In the genomic region with DNA sequence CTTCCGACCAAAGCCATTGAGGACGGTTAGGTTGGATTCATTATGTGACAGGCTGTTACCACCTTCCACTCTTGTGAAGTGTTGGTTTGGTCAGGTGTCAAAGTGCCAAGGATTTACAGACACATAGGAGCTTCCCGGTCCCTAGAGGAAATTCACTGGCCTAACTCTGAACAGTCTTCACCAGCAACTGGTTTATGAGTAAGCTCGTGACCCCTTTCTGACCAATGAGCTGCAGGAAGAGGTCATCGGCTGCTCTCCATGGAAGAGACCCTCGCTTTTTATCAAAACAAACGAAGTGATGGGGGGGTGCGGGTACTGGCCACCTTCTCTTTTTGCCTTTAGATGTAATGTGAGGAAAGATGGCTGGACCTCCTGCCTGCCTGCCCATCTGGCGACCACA, we compare ENCODE assay signal across 20 mouse cellular contexts. TPM values are rescaled to one million over a fixed set of nuclear protein-coding genes. Genes with fewer than 3 reads are reported as not detected.
DNase-seq lines count a peak whose midpoint lies in the region; ATAC-seq lines count a peak whose summit lies in the region.
"Had no signal": no experiment of that assay in that cellular context is flagged by ENCODE, and none has a peak within 500 bp of the region (broad histone marks: within the 10 kb centered on the region; RNA-seq: fewer than 3 reads in every experiment).

No protein-coding gene starts in this region.

- no peak overlapping the region for H3K9ac ChIP-seq in midbrain, embryonic 11.5 days (ENCODE audit: low read length)
- no peak overlapping the region for H3K9ac ChIP-seq in midbrain, embryonic 13.5 days (replicated peaks)
- H3K9ac ChIP-seq in limb, embryonic 13.5 days = no peak overlapping the region
- H3K9ac ChIP-seq: forebrain, embryonic 13.5 days; forebrain, postnatal 0 days; heart, embryonic 13.5 days; hindbrain, embryonic 13.5 days had no signal

- no peak overlapping the region for H3K4me2 ChIP-seq in midbrain, embryonic 11.5 days
- no peak overlapping the region for H3K4me2 ChIP-seq in midbrain, embryonic 13.5 days (replicated peaks)
- no peak overlapping the region for H3K4me2 ChIP-seq in limb, embryonic 13.5 days (replicated peaks)
- H3K4me2 ChIP-seq: heart, embryonic 13.5 days; hindbrain, embryonic 13.5 days had no signal

- H3K4me1 ChIP-seq in midbrain, embryonic 11.5 days (ENCODE audit: control insufficient read depth, insufficient read depth, low read length) = no peaks in the 10 kb centered on the region
- H3K4me1 ChIP-seq in midbrain, embryonic 13.5 days (replicated peaks) = 0 out of 2 replicates have a peak, but pooled peaks cover 3% of the 10 kb centered on the region
- peaks cover 35% of the 10 kb centered on the region for H3K4me1 ChIP-seq in limb, embryonic 13.5 days

- H3K36me3 ChIP-seq in midbrain, embryonic 11.5 days (ENCODE audit: control insufficient read depth, insufficient read depth, low read length) = no peaks in the 10 kb centered on the region
- no peaks in the 10 kb centered on the region for H3K36me3 ChIP-seq in midbrain, embryonic 13.5 days
- no peaks in the 10 kb centered on the region for H3K36me3 ChIP-seq in limb, embryonic 13.5 days
- H3K36me3 ChIP-seq: heart, embryonic 13.5 days; hindbrain, embryonic 13.5 days had no signal

- intact Hi-C loops in left cerebral cortex, postnatal 10 days (cut with DNase I) = no loop called here

- 77% methylated on average over 9 of the region's 9 CpGs for WGBS in midbrain, embryonic 11.5 days
- WGBS in midbrain, embryonic 13.5 days = 89% methylated on average over 9 of the region's 9 CpGs
- 56% methylated on average over 9 of the region's 9 CpGs for WGBS in limb, embryonic 13.5 days

- no peak for ATAC-seq in midbrain, embryonic 11.5 days (ENCODE audit: low FRiP score)
- no peak for ATAC-seq in midbrain, embryonic 13.5 days
- ATAC-seq in limb, embryonic 13.5 days (ENCODE audit: low FRiP score, low read depth) = 0 out of 2 replicates have a peak, but pooled peaks have one; percentile 16
- ATAC-seq: activated CD4-positive, CD25-positive, alpha-beta regulatory T cell, adult 4 months; forebrain, postnatal 0 days; Patski had no signal

- no peak overlapping the region for H3K4me3 ChIP-seq in midbrain, embryonic 11.5 days (ENCODE audit: low read depth, low read length)
- no peak overlapping the region for H3K4me3 ChIP-seq in midbrain, embryonic 13.5 days (replicated peaks)
- H3K4me3 ChIP-seq in limb, embryonic 13.5 days = no peak overlapping the region
- H3K4me3 ChIP-seq: forebrain, embryonic 13.5 days; heart, embryonic 13.5 days; hindbrain, embryonic 13.5 days had no signal

- H3K9me3 ChIP-seq in midbrain, embryonic 11.5 days (ENCODE audit: control insufficient read depth, low read length) = no peaks in the 10 kb centered on the region
- H3K9me3 ChIP-seq in midbrain, embryonic 13.5 days = no peaks in the 10 kb centered on the region
- no peaks in the 10 kb centered on the region for H3K9me3 ChIP-seq in limb, embryonic 13.5 days
- H3K9me3 ChIP-seq: forebrain, embryonic 13.5 days; heart, embryonic 13.5 days; hindbrain, embryonic 13.5 days had no signal

- peak; percentile 66 for DNase-seq in heart, adult 11 months
- no peak for DNase-seq in heart, postnatal 4 days
- peak; percentile 83 for DNase-seq in midbrain, embryonic 11.5 days (ENCODE audit: low spot score, missing footprints)
- DNase-seq in embryo, embryonic 9.5 days (ENCODE audit: extremely low spot score) = peak; percentile 22
- DNase-seq in left cerebral cortex, postnatal 10 days (ENCODE audit: extremely low spot score in 1 of 2, low spot score in 2 of 2) = no peak
- DNase-seq: adrenal gland, postnatal 14 days; cerebellum, adult 18-20 months; cerebellum, adult 9-11 months; cerebellum, postnatal 36 days; forebrain, postnatal 0 days; gastrocnemius, postnatal 25 days; heart, postnatal 36 days had no signal

- no peaks in the 10 kb centered on the region for H3K27me3 ChIP-seq in midbrain, embryonic 11.5 days (ENCODE audit: control insufficient read depth, insufficient read depth, low read length)
- H3K27me3 ChIP-seq in midbrain, embryonic 13.5 days = no peaks in the 10 kb centered on the region
- no peaks in the 10 kb centered on the region for H3K27me3 ChIP-seq in limb, embryonic 13.5 days
- H3K27me3 ChIP-seq: CH12.LX; heart, embryonic 13.5 days; hindbrain, embryonic 13.5 days; Patski had no signal

- H3K27ac ChIP-seq in midbrain, embryonic 11.5 days (ENCODE audit: low read depth, low read length) = no peak overlapping the region
- H3K27ac ChIP-seq in midbrain, embryonic 13.5 days = no peak overlapping the region
- H3K27ac ChIP-seq in limb, embryonic 13.5 days = no peak overlapping the region
- H3K27ac ChIP-seq: forebrain, embryonic 13.5 days; heart, embryonic 13.5 days; hindbrain, embryonic 13.5 days had no signal

RNA-seq across cellular contexts. Expression of gene Lmo4, which starts 17.4 kb away (rescaled TPM):
- total RNA-seq in heart, postnatal 4 days (2021) = 10 to 100 TPM; 46.8 to 51.0 TPM
- polyA plus RNA-seq in midbrain, embryonic 11.5 days (2014; fragmentation: Nextera tagmentation; extraction: Ambion mirVana) = 41.5 and 49.0 TPM in 2 replicates
- polyA plus RNA-seq in midbrain, embryonic 13.5 days (2015; fragmentation: Nextera tagmentation; extraction: Ambion mirVana) = 55.3 and 60.6 TPM in 2 replicates
- 87.5 and 94.4 TPM in 2 replicates for polyA plus RNA-seq in limb, embryonic 13.5 days (2015; fragmentation: Nextera tagmentation; extraction: Ambion mirVana)
- total RNA-seq in left cerebral cortex, postnatal 10 days (2021) = 100 to 1,000 TPM; 251 to 313 TPM

Comparison
In these comparisons a context has a peak if more than half of its experiments do, and no peak if none do; other contexts are left out.
1. DNase-seq: peak in heart, adult 11 months (single experiment), midbrain, embryonic 11.5 days (single experiment) and embryo, embryonic 9.5 days (single experiment); none in heart, postnatal 4 days (single experiment) and left cerebral cortex, postnatal 10 days (0 of 2).